Mouse (Mus musculus) midbrain, embryonic 11.5 days (tissue): ENCODE measurements around the gene Mnd1. TPM values are rescaled to one million over a fixed set of nuclear protein-coding genes. Genes with fewer than 3 reads are reported as not detected.
A peak's percentile ranks its signal among the peaks of the same experiment; 100 is the strongest.

Source experiments
- ATAC-seq: fragments of 200-750 bp; cut with Nextera tagmentation; 2 replicates; pipeline ENCODE4 v1.8.0; 2017; ENCODE audit warnings: moderate TSS enrichment, moderate library complexity; ENCODE audit not compliant: low FRiP score
- DNase-seq: peaks from one replicate; pipeline ENCODE4 v3.0.0; 2015; ENCODE audit warnings: low spot score; ENCODE audit errors: missing footprints
- H3K27ac ChIP-seq: fragments of 300-500 bp; sonication (generic); 2 replicates; pipeline ENCODE4 v1.5.1; 2014; ENCODE audit warnings: low read depth, low read length
- H3K27me3 ChIP-seq: fragments of 300-500 bp; sonication (generic); 2 replicates; pipeline ENCODE4 v1.6.1; 2014; ENCODE audit warnings: mild to moderate bottlenecking, low read length, moderate library complexity, mixed read lengths; ENCODE audit not compliant: control insufficient read depth, insufficient read depth
- H3K36me3 ChIP-seq: fragments of 300-500 bp; sonication (generic); 2 replicates; pipeline ENCODE4 v1.6.1; 2014; ENCODE audit warnings: mild to moderate bottlenecking, low read length, moderate library complexity, mixed read lengths; ENCODE audit not compliant: control insufficient read depth, insufficient read depth
- H3K4me1 ChIP-seq: fragments of 300-500 bp; sonication (generic); 2 replicates; pipeline ENCODE4 v1.6.1; 2014; ENCODE audit warnings: low read length; ENCODE audit not compliant: control insufficient read depth, insufficient read depth
- H3K4me2 ChIP-seq: fragments of 300-500 bp; sonication (generic); 2 replicates; pipeline ENCODE4 v1.6.1; 2014; ENCODE audit warnings: mild to moderate bottlenecking, moderate library complexity
- H3K4me3 ChIP-seq: fragments of 300-500 bp; sonication (generic); 2 replicates; pipeline ENCODE4 v1.5.1; 2014; ENCODE audit warnings: low read depth, low read length
- H3K9ac ChIP-seq: fragments of 300-500 bp; sonication (generic); 2 replicates; pipeline ENCODE4 v1.6.1; 2014; ENCODE audit warnings: low read length
- H3K9me3 ChIP-seq: fragments of 300-500 bp; sonication (generic); 2 replicates; pipeline ENCODE4 v1.6.1; 2016; ENCODE audit warnings: low read length; ENCODE audit not compliant: control insufficient read depth
- WGBS: fragments of 180-500 bp; shearing (Covaris S2); extraction: QIAGEN DNeasy Blood & Tissue Kit; methylation state at CpG from one replicate; pipeline ENCODE4 v1.1.7; 2014; 5-methylcytosine and 5-hydroxymethylcytosine counted together
- polyA plus RNA-seq: library from polyadenylated mRNA; unstranded; fragments of >200 nt; fragmentation: Nextera tagmentation; extraction: Ambion mirVana; gene quantifications from 2 replicates; pipeline ENCODE4 v1.2.1, GENCODE M21; 2014

Gene Mnd1
- polyA plus RNA-seq, 1 experiment from 2014 or later = 10.8 TPM

- Histone ChIP-seq H3K9ac (no peak overlapping the region), H3K36me3 (peaks cover 3% of the 10 kb centered on the region; the same call in 1 of the 2 replicates), H3K9me3 (no peaks in the 10 kb centered on the region), H3K27ac (no peak overlapping the region), H3K4me3 (no peak overlapping the region), H3K27me3 (no peaks in the 10 kb centered on the region; the same call in 1 of the 2 replicates), H3K4me1 (peaks cover 10% of the 10 kb centered on the region), H3K4me2 (no peak overlapping the region)
- WGBS = 67% methylated on average over 10 of the region's 10 CpGs
- DNase-seq = no peak
- no peak for ATAC-seq
Observed at GRCm38 (mm10) chr3:84189629-84190173, 34.1 kb upstream of the Mnd1 start.

- H3K27me3 ChIP-seq = no peaks in the 10 kb centered on the region
- no peak overlapping the region for H3K4me2 ChIP-seq
- H3K4me3 ChIP-seq = no peak overlapping the region
- H3K36me3 ChIP-seq = no peaks in the 10 kb centered on the region; the same call in 1 of the 2 replicates
- H3K9ac ChIP-seq = no peak overlapping the region
- WGBS = 20% methylated on average over 4 of the region's 4 CpGs
- H3K9me3 ChIP-seq = no peaks in the 10 kb centered on the region
- no peak overlapping the region for H3K27ac ChIP-seq
- ATAC-seq (no peak), DNase-seq (no peak)
- peaks cover 8% of the 10 kb centered on the region for H3K4me1 ChIP-seq
Observed at GRCm38 (mm10) chr3:84181717-84182116, 26.1 kb upstream of the Mnd1 start.

- Histone ChIP-seq H3K27ac (no peak overlapping the region), H3K9me3 (no peaks in the 10 kb centered on the region), H3K4me3 (no peak overlapping the region), H3K4me2 (no peak overlapping the region), H3K27me3 (no peaks in the 10 kb centered on the region), H3K4me1 (peaks cover 12% of the 10 kb centered on the region), H3K9ac (no peak overlapping the region), H3K36me3 (peaks cover 2% of the 10 kb centered on the region; the same call in 1 of the 2 replicates)
- ATAC-seq = no peak
- 21% methylated on average over 8 of the region's 8 CpGs for WGBS
- no peak for DNase-seq
Observed at GRCm38 (mm10) chr3:84181102-84181501, 25.5 kb upstream of the Mnd1 start.

- peaks cover 2% of the 10 kb centered on the region; the same call in 1 of the 2 replicates for H3K36me3 ChIP-seq
- H3K4me3 ChIP-seq = no peak overlapping the region
- H3K4me1 ChIP-seq = peaks cover 12% of the 10 kb centered on the region
- DNase-seq = no peak
- no peaks in the 10 kb centered on the region for H3K9me3 ChIP-seq
- no peak overlapping the region for H3K27ac ChIP-seq
- no peak overlapping the region for H3K4me2 ChIP-seq
- 72% methylated on average over 2 of the region's 2 CpGs for WGBS
- H3K27me3 ChIP-seq = no peaks in the 10 kb centered on the region
- H3K9ac ChIP-seq = no peak overlapping the region
- ATAC-seq = no peak
Observed at GRCm38 (mm10) chr3:84180304-84180703, 24.7 kb upstream of the Mnd1 start.

- Histone ChIP-seq H3K27me3 (no peaks in the 10 kb centered on the region), H3K4me3 (no peak overlapping the region), H3K9ac (no peak overlapping the region), H3K4me2 (no peak overlapping the region), H3K4me1 (peaks cover 12% of the 10 kb centered on the region), H3K9me3 (no peaks in the 10 kb centered on the region), H3K27ac (no peak overlapping the region), H3K36me3 (peaks cover 2% of the 10 kb centered on the region; the same call in 1 of the 2 replicates)
- DNase-seq = no peak
- 79% methylated on average over 2 of the region's 2 CpGs for WGBS
- ATAC-seq = no peak
Observed at GRCm38 (mm10) chr3:84177834-84178233, 22.2 kb upstream of the Mnd1 start.

GRCm38 (mm10) chr3:84175337-84176315, 20.0 kb upstream of the Mnd1 start:
- DNase-seq = peak; percentile 92
- no peak overlapping the region for H3K4me2 ChIP-seq
- H3K27me3 ChIP-seq = no peaks in the 10 kb centered on the region
- peaks cover 6% of the 10 kb centered on the region for H3K36me3 ChIP-seq
- WGBS = 46% methylated on average over 7 of the region's 7 CpGs
- H3K27ac ChIP-seq = no peak overlapping the region
- peaks cover 4% of the 10 kb centered on the region; the same call in 1 of the 2 replicates for H3K4me1 ChIP-seq
- no peaks in the 10 kb centered on the region for H3K9me3 ChIP-seq
- ATAC-seq = peak; percentile 68
- H3K9ac ChIP-seq = no peak overlapping the region
- no peak overlapping the region for H3K4me3 ChIP-seq

DNA sequence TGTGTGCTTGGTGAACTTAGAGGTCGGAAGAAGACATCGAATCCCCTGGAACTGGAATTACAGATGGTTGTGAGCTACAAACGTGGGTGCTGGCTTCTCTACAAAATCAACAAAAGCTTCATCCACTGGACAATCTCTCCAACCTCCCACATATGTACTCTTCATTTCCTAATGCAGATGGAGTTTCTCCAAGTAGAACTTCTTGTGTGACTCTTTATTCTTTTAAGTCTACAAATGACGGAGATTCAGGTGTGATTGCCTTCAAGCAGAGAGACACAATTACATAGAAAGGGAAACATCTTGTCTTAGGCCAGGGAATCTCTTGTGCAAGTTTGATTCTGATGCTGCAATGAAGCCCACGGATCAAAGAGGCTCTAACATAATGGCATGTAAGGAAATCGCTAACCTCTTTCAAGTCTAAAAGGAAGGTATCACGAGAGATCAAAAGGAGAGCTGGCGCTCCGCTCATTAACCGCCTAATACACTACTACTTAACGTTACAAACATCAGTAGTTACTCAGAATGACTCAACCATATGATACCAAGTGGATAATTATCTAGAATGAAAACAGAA, 18.1 kb upstream of the Mnd1 start, which contains the start of gene Gm6525:
Gene Gm6525, plus strand, starts transcription at position 524 of the 574 bp plus-strand sequence.
- H3K9ac ChIP-seq = no peak within 1 kb of the TSS
- DNase-seq (no peak), ATAC-seq (no peak)
- H3K9me3 ChIP-seq = no peaks in the 10 kb centered on the region
- peaks cover 4% of the 10 kb centered on the region; the same call in 1 of the 2 replicates for H3K4me1 ChIP-seq
- 83% methylated on average over 11 of the region's 11 CpGs for WGBS
- no peak within 1 kb of the TSS for H3K4me3 ChIP-seq
- H3K36me3 ChIP-seq = peaks cover 6% of the 10 kb centered on the region
- no peaks in the 10 kb centered on the region for H3K27me3 ChIP-seq
- H3K4me2 ChIP-seq = no peak within 1 kb of the TSS
- no peak within 1 kb of the TSS for H3K27ac ChIP-seq

DNA sequence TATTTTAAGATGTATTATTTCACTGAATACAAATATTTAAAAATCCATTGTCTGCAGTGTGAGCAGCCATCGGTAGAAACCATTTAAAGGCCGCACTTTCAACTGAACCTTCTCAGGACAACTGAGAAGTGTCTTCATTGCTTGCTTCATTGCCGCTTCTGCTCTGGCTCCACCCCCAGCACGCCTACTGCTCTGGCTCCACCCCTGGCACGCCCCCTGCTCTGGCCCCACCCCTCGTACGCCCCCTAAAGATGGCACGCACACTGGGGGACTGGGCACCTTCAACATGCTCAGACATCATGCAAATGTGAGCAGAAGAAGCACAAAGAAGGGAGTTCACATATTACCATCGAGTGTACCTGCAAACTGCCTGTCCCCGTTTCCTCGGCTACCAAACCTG, 16.8 kb upstream of the Mnd1 start:
- H3K4me3 ChIP-seq = no peak overlapping the region
- H3K9ac ChIP-seq = no peak overlapping the region
- no peaks in the 10 kb centered on the region for H3K9me3 ChIP-seq
- H3K27ac ChIP-seq = no peak overlapping the region
- H3K36me3 ChIP-seq = peaks cover 7% of the 10 kb centered on the region
- WGBS = 58% methylated on average over 11 of the region's 11 CpGs
- no peak for DNase-seq
- peaks cover 4% of the 10 kb centered on the region; the same call in 1 of the 2 replicates for H3K4me1 ChIP-seq
- no peaks in the 10 kb centered on the region for H3K27me3 ChIP-seq
- ATAC-seq = no peak
- no peak overlapping the region for H3K4me2 ChIP-seq
